Mouse (Mus musculus) liver, embryonic 18 days (tissue): ENCODE measurements around the gene Il10ra. TPM values are rescaled to one million over a fixed set of nuclear protein-coding genes. Genes with fewer than 3 reads are reported as not detected.

Experiments
- polyA plus RNA-seq: library from polyadenylated mRNA; depleted of rRNA; stranded (reverse); fragments of >200 nt; gene quantifications from 2 replicates; pipeline ENCODE4 v1.2.3, GENCODE M21; 2012; rRNA removed

Gene Il10ra
- 2.7 and 2.8 TPM in 2 replicates for polyA plus RNA-seq

GRCm38 (mm10) chr9:45268597-45269325 lies at the start of gene Il10ra:
Gene Il10ra (minus strand): TSS chr9:45269149.

Other genes starting within 250 kb of the Il10ra start
- gene Mpzl2, start 229.3 kb downstream of the Il10ra start, polyA plus RNA-seq = 12.8 and 16.9 TPM in 2 replicates
- 0.84 and 1.00 TPM in 2 replicates for gene Mpzl3, start 214.0 kb downstream of the Il10ra start, polyA plus RNA-seq
- 0.39 and 0.97 TPM in 2 replicates for gene Jaml, start 190.0 kb downstream of the Il10ra start, polyA plus RNA-seq
- 0.07 and 0.10 TPM in 2 replicates for gene Scn2b, start 151.4 kb downstream of the Il10ra start, polyA plus RNA-seq
- gene Scn4b, start 130.8 kb downstream of the Il10ra start, polyA plus RNA-seq = 0.30 and 0.42 TPM in 2 replicates
- gene BC049352, start 87.1 kb downstream of the Il10ra start, polyA plus RNA-seq = 0.05 and 0.13 TPM in 2 replicates
- 0.07 and 0.14 TPM in 2 replicates for gene Tmprss4, start 65.1 kb downstream of the Il10ra start, polyA plus RNA-seq
- gene Tmprss13, start 50.0 kb upstream of the Il10ra start, polyA plus RNA-seq = 0.01 TPM in 1 of 2 replicates, not detected in the other
- gene Fxyd6, start 101.0 kb upstream of the Il10ra start, polyA plus RNA-seq = 0.90 and 1.1 TPM in 2 replicates
- gene Fxyd2, start 130.5 kb upstream of the Il10ra start, polyA plus RNA-seq = 1.0 and 1.6 TPM in 2 replicates
- 0.02 TPM in 1 of 2 replicates, not detected in the other for gene Dscaml1, start 157.5 kb upstream of the Il10ra start, polyA plus RNA-seq